Mouse (Mus musculus) frontal cortex, adult 2 months (tissue): ENCODE results near the gene Tmem170b. TPM values are rescaled to one million over a fixed set of nuclear protein-coding genes. Genes with fewer than 3 reads are reported as not detected.

ENCODE experiments used
- polyA plus RNA-seq: library from polyadenylated mRNA; depleted of rRNA; stranded (reverse); fragments of >200 nt; gene quantifications from 2 replicates; pipeline ENCODE4 v1.2.3, GENCODE M21; 2012; rRNA removed

Gene Tmem170b
- polyA plus RNA-seq, 1 experiment, result 23.7 TPM

Other genes starting within 250 kb of the Tmem170b start
- 4.4 and 4.9 TPM in 2 replicates for gene Nedd9, start 118.5 kb upstream of the Tmem170b start, polyA plus RNA-seq
- 0.32 and 0.40 TPM in 2 replicates for gene Adtrp, start 241.8 kb downstream of the Tmem170b start, polyA plus RNA-seq